Comparison of ENCODE assay signal across 9 mouse cellular contexts in the genomic region with DNA sequence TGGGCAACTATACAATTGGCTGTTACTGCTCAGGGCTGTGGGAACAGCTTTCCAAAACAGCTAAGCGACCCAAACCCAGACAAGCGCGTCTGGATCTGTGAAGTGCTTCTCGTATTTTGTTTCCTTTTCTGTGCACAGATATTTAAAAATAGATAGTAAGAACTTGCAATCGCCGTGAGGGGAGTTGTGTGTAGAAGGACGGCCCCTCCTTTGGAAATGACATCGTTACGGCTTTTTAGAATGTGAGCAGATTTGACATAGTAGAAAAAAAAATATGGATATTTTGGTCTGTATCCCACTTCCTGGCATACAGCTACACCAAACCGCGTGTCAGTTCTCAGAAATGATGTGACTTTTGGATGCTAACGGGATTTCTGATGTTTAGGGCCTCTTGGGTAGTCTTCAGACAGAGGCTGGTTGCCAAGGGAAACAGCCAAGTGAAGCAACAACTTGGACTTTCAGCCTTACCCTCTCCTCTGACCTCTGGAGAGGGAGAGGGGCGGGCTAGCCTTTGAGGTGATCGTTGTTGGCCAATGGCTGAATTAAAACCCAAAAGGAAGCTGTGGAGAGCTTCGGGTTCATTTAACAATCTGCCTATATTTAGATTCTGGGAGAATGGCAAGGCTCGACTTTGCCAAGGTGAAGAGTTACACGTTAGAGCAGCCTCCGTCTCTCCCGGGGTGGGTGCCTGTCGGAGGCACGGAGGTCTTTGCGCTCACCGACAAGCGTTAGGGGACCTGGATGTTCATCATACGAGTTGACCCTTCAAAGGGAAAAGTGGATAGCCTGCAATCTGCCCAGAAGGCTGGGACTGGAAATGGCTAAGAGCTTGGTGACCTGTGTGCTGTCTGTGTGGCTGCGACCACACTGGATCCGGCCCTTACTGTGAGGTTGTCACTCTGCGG. TPM values are rescaled to one million over a fixed set of nuclear protein-coding genes. Genes with fewer than 3 reads are reported as not detected.
DNase-seq lines count a peak whose midpoint lies in the region; ATAC-seq and TF ChIP-seq lines count a peak whose summit lies in the region.
"Had no signal": no experiment of that assay in that cellular context is flagged by ENCODE, and none has a peak within 500 bp of the region (broad histone marks: within the 10 kb centered on the region; RNA-seq: fewer than 3 reads in every experiment).

No protein-coding gene starts in this region.

- peak overlapping the region; percentile 53; the same call in 1 of the 2 replicates for H3K27ac ChIP-seq in left cerebral cortex, adult 2 months
- H3K27ac ChIP-seq in embryonic facial prominence, embryonic 14.5 days (replicated peaks; ENCODE audit: low read depth, low read length), result peak overlapping the region; percentile 44; the same call in 1 of the 2 replicates
- H3K27ac ChIP-seq in midbrain, embryonic 10.5 days (replicated peaks), result peak overlapping the region; percentile 79

- H3K4me3 ChIP-seq in left cerebral cortex, adult 2 months, result peak overlapping the region; percentile 4; the same call in 1 of the 2 replicates
- H3K4me3 ChIP-seq in embryonic facial prominence, embryonic 14.5 days (ENCODE audit: low read depth, low read length), result peak overlapping the region; percentile 21
- peak overlapping the region; percentile 43 for H3K4me3 ChIP-seq in midbrain, embryonic 10.5 days

- H3K9me3 ChIP-seq in embryonic facial prominence, embryonic 14.5 days (ENCODE audit: control insufficient read depth, low read length), result no peaks in the 10 kb centered on the region
- no peaks in the 10 kb centered on the region for H3K9me3 ChIP-seq in midbrain, embryonic 10.5 days (replicated peaks)

- no peaks in the 10 kb centered on the region for H3K36me3 ChIP-seq in embryonic facial prominence, embryonic 14.5 days (ENCODE audit: control insufficient read depth, insufficient read depth, low read length)
- no peaks in the 10 kb centered on the region for H3K36me3 ChIP-seq in midbrain, embryonic 10.5 days

- WGBS in embryonic facial prominence, embryonic 14.5 days, result 59% methylated on average over 28 of the region's 28 CpGs
- WGBS in midbrain, embryonic 10.5 days, result 46% methylated on average over 28 of the region's 28 CpGs

- intact Hi-C loops in left cerebral cortex, adult 2 months (cut with DNase I), result loop anchor here (5.0 kb wide), 1 partner anchor 123 kb away; no protein-coding TSS in a partner anchor
- intact Hi-C loops in left cerebral cortex, postnatal 4 days (cut with DNase I), result no loop called here
- intact Hi-C loops in heart, postnatal 10 days (cut with DNase I), result no loop called here

- TF ChIP-seq CTCF in left cerebral cortex, adult 2 months (IDR thresholded peaks at IDR 0.05), result no peak

- H3K4me2 ChIP-seq in embryonic facial prominence, embryonic 14.5 days (ENCODE audit: low read depth, low read length), result peak overlapping the region; percentile 23

- no peak for DNase-seq in left cerebral cortex, adult 2 months (ENCODE audit: extremely low spot score in 1 of 2, low spot score in 2 of 2)
- DNase-seq in left cerebral cortex, postnatal 4 days, result no peak
- DNase-seq in embryonic facial prominence, embryonic 14.5 days (ENCODE audit: low spot score), result peak; percentile 64
- DNase-seq in heart, postnatal 10 days, result peak; percentile 50
- DNase-seq in kidney, postnatal 14 days, result peak; percentile 61
- peak; percentile 63 for DNase-seq in midbrain, embryonic 10.5 days (ENCODE audit: low spot score)
- DNase-seq in retina, embryonic 14.5 days (ENCODE audit: low spot score), result no peak
- DNase-seq in cerebellum, postnatal 36 days, result no peak

- 0 out of 2 replicates have a peak overlapping the region, but pooled peaks have one; percentile 8 for H3K9ac ChIP-seq in embryonic facial prominence, embryonic 14.5 days (ENCODE audit: low read depth, low read length)

- peaks cover 10% of the 10 kb centered on the region for H3K4me1 ChIP-seq in embryonic facial prominence, embryonic 14.5 days (ENCODE audit: control insufficient read depth, insufficient read depth, low read length)
- H3K4me1 ChIP-seq in midbrain, embryonic 10.5 days, result peaks cover 56% of the 10 kb centered on the region

- ATAC-seq in embryonic facial prominence, embryonic 14.5 days (ENCODE audit: low read depth), result no peak

- H3K27me3 ChIP-seq in embryonic facial prominence, embryonic 14.5 days (replicated peaks; ENCODE audit: control insufficient read depth, insufficient read depth, low read length), result no peaks in the 10 kb centered on the region
- no peaks in the 10 kb centered on the region; the same call in 1 of the 2 replicates for H3K27me3 ChIP-seq in midbrain, embryonic 10.5 days (ENCODE audit: low read depth, poor library complexity, severe bottlenecking)

RNA-seq across cellular contexts. Expression of gene Anapc15-ps, which starts 7.2 kb away (rescaled TPM):
- not detected for total RNA-seq in left cerebral cortex, adult 2 months (2021)
- not detected for total RNA-seq in left cerebral cortex, postnatal 4 days (2021)
- polyA plus RNA-seq in embryonic facial prominence, embryonic 14.5 days (2014; fragmentation: Nextera tagmentation; extraction: Ambion mirVana), result not detected in 2 replicates
- total RNA-seq in heart, postnatal 10 days (2021), result not detected
- polyA plus RNA-seq in midbrain, embryonic 10.5 days (2016; fragmentation: Nextera tagmentation; extraction: Ambion mirVana), result not detected in 2 replicates
- total RNA-seq: layer of hippocampus, postnatal 10 days had no signal

Comparison
In these comparisons a context has a peak if more than half of its experiments do, and no peak if none do; other contexts are left out.
1. DNase-seq: peak in embryonic facial prominence, embryonic 14.5 days (single experiment), heart, postnatal 10 days (2 of 2), kidney, postnatal 14 days (single experiment) and midbrain, embryonic 10.5 days (single experiment); none in left cerebral cortex, adult 2 months (0 of 2), left cerebral cortex, postnatal 4 days (single experiment), retina, embryonic 14.5 days (single experiment) and cerebellum, postnatal 36 days (0 of 2).
2. Peak in every context shown above with its lines, with median percentiles within 50 percentile points of each other: H3K27ac ChIP-seq and H3K4me3 ChIP-seq.